Mouse (Mus musculus) heart, adult 2 months (tissue): Measurements from ENCODE around the gene Cideb.

Experiments used
- CTCF ChIP-seq: fragments of 200-600 bp; IDR thresholded peaks from 2 replicates; pipeline ENCODE4 v1.8.1; 2022; ENCODE audit warnings: antibody characterized with exemption, mild to moderate bottlenecking, moderate library complexity
- EP300 ChIP-seq: fragments of 200-500 bp; IDR thresholded peaks from 2 replicates; pipeline ENCODE4 v1.6.1; 2011; ENCODE audit warnings: low read depth, low read length, control low read depth; ENCODE audit not compliant: insufficient read depth
- POLR2A ChIP-seq: fragments of 200-500 bp; IDR thresholded peaks from 2 replicates; pipeline ENCODE4 v1.6.1; 2011; ENCODE audit warnings: mild to moderate bottlenecking, low read depth, low read length, control low read depth; ENCODE audit not compliant: insufficient read depth

DNA sequence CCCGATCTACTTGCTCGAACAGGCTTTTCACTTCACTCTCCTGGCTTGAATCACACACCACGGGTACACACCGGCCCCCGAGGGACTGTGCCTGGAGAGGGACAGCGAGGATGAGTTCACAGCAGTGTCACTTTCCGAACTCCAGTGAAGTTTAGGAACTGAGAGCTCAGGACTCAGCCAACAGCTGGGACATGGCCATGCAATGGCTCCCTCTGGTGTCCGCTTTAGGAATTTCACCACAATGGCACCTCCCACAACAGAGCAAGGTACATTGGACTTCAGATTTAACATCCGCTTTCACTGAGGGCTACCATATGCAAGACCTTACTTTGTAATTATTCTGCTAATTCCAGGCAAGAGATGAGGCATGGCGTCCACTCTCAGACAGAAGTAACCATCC, 14.5 kb downstream of the Cideb start:
- TF ChIP-seq POLR2A, result no peak
- TF ChIP-seq CTCF, result no peak
- TF ChIP-seq EP300, result peak; percentile 93; the same call in 1 of the 2 replicates
